Mouse (Mus musculus) lung, embryonic 15.5 days (tissue): ENCODE data around the gene Psenen. TPM values are rescaled to one million over a fixed set of nuclear protein-coding genes. Genes with fewer than 3 reads are reported as not detected.
A peak's percentile ranks its signal among the peaks of the same experiment; 100 is the strongest.

Source experiments
- ATAC-seq: fragments of 200-750 bp; cut with Nextera tagmentation; 2 replicates; pipeline ENCODE4 v1.8.0; 2017; ENCODE audit warnings: moderate number of reproducible peaks, borderline replicate concordance; ENCODE audit not compliant: low FRiP score, low TSS enrichment; ENCODE audit errors: extremely low read depth
- H3K27ac ChIP-seq: fragments of 300-500 bp; sonication (generic); 2 replicates; pipeline ENCODE4 v1.5.1; 2015; ENCODE audit warnings: moderate library complexity, mild to moderate bottlenecking, inconsistent platforms
- H3K27me3 ChIP-seq: fragments of 300-500 bp; sonication (generic); 2 replicates; pipeline ENCODE4 v1.6.1; 2015; ENCODE audit warnings: inconsistent platforms
- H3K36me3 ChIP-seq: fragments of 300-500 bp; sonication (generic); 2 replicates; pipeline ENCODE4 v1.6.1; 2015; ENCODE audit warnings: inconsistent platforms
- H3K4me1 ChIP-seq: fragments of 300-500 bp; sonication (generic); 2 replicates; pipeline ENCODE4 v1.6.1; 2015; ENCODE audit warnings: inconsistent platforms
- H3K4me2 ChIP-seq: fragments of 300-500 bp; sonication (generic); 2 replicates; pipeline ENCODE4 v1.6.1; 2015; ENCODE audit warnings: inconsistent platforms, mild to moderate bottlenecking, moderate library complexity
- H3K4me3 ChIP-seq: fragments of 300-500 bp; sonication (generic); 2 replicates; pipeline ENCODE4 v1.5.1; 2015; ENCODE audit warnings: mild to moderate bottlenecking, inconsistent platforms
- H3K9ac ChIP-seq: fragments of 300-500 bp; sonication (generic); 2 replicates; pipeline ENCODE4 v1.6.1; 2015; ENCODE audit warnings: inconsistent platforms
- H3K9me3 ChIP-seq: fragments of 300-500 bp; sonication (generic); 2 replicates; pipeline ENCODE4 v1.6.1; 2016; ENCODE audit warnings: inconsistent platforms
- WGBS: fragments of 180-500 bp; shearing (Covaris S2); methylation state at CpG from one replicate; pipeline ENCODE4 v1.1.7; 2015; 5-methylcytosine and 5-hydroxymethylcytosine counted together
- polyA plus RNA-seq: library from polyadenylated mRNA; unstranded; fragments of >200 nt; fragmentation: Nextera tagmentation; extraction: Ambion mirVana; gene quantifications from 2 replicates; pipeline ENCODE4 v1.2.1, GENCODE M21; 2015

Gene Psenen
- polyA plus RNA-seq, 1 experiment from 2014 or later: 119 TPM

- H3K27me3 ChIP-seq: no peaks in the 10 kb centered on the region
- H3K9me3 ChIP-seq: no peaks in the 10 kb centered on the region
- H3K4me2 ChIP-seq: no peak overlapping the region
- 41% methylated on average over 5 of the region's 5 CpGs for WGBS
- peaks cover 6% of the 10 kb centered on the region; the same call in 1 of the 2 replicates for H3K4me1 ChIP-seq
- H3K27ac ChIP-seq: peak overlapping the region; percentile 43
- H3K9ac ChIP-seq: no peak overlapping the region
- H3K36me3 ChIP-seq: no peaks in the 10 kb centered on the region
- ATAC-seq: no peak
- H3K4me3 ChIP-seq: no peak overlapping the region
These were observed 33.4 kb upstream of the Psenen start for GRCm38 (mm10) chr7:30596811-30597210.

- Histone ChIP-seq H3K36me3 (no peaks in the 10 kb centered on the region), H3K4me2 (no peak overlapping the region), H3K27me3 (no peaks in the 10 kb centered on the region), H3K9ac (no peak overlapping the region), H3K27ac (peak overlapping the region; percentile 43), H3K4me1 (peaks cover 6% of the 10 kb centered on the region; the same call in 1 of the 2 replicates), H3K9me3 (no peaks in the 10 kb centered on the region), H3K4me3 (no peak overlapping the region)
- ATAC-seq: no peak
- WGBS: 59% methylated on average over 5 of the region's 5 CpGs
These were observed 32.7 kb upstream of the Psenen start for GRCm38 (mm10) chr7:30596093-30596492.

- Histone ChIP-seq H3K4me1 (peaks cover 12% of the 10 kb centered on the region), H3K36me3 (no peaks in the 10 kb centered on the region), H3K9ac (no peak overlapping the region), H3K27me3 (no peaks in the 10 kb centered on the region), H3K27ac (no peak overlapping the region), H3K4me3 (no peak overlapping the region), H3K4me2 (no peak overlapping the region), H3K9me3 (no peaks in the 10 kb centered on the region)
- 60% methylated on average over 4 of the region's 4 CpGs for WGBS
- ATAC-seq: no peak
These were observed 31.1 kb upstream of the Psenen start for GRCm38 (mm10) chr7:30594510-30595024.

- no peak for ATAC-seq
- no peaks in the 10 kb centered on the region for H3K36me3 ChIP-seq
- no peak overlapping the region for H3K9ac ChIP-seq
- H3K9me3 ChIP-seq: no peaks in the 10 kb centered on the region
- H3K4me2 ChIP-seq: no peak overlapping the region
- peaks cover 9% of the 10 kb centered on the region for H3K4me1 ChIP-seq
- 65% methylated on average over 10 of the region's 10 CpGs for WGBS
- H3K4me3 ChIP-seq: no peak overlapping the region
- H3K27me3 ChIP-seq: no peaks in the 10 kb centered on the region
- no peak overlapping the region for H3K27ac ChIP-seq
These were observed 30.4 kb upstream of the Psenen start for GRCm38 (mm10) chr7:30593579-30594509.

GRCm38 (mm10) chr7:30592772-30593423, 29.5 kb upstream of the Psenen start:
- Histone ChIP-seq H3K36me3 (no peaks in the 10 kb centered on the region), H3K4me2 (no peak overlapping the region), H3K4me1 (peaks cover 6% of the 10 kb centered on the region), H3K9ac (no peak overlapping the region), H3K27ac (0 out of 2 replicates have a peak overlapping the region, but pooled peaks have one; percentile 8), H3K9me3 (no peaks in the 10 kb centered on the region), H3K27me3 (no peaks in the 10 kb centered on the region), H3K4me3 (no peak overlapping the region)
- WGBS: 34% methylated on average over 5 of the region's 5 CpGs
- ATAC-seq: no peak

GRCm38 (mm10) chr7:30591605-30591951, 28.2 kb upstream of the Psenen start:
- Histone ChIP-seq H3K27ac (no peak overlapping the region), H3K27me3 (no peaks in the 10 kb centered on the region), H3K36me3 (peaks cover 2% of the 10 kb centered on the region), H3K4me3 (no peak overlapping the region), H3K9me3 (no peaks in the 10 kb centered on the region), H3K4me2 (no peak overlapping the region), H3K4me1 (peaks cover 16% of the 10 kb centered on the region), H3K9ac (no peak overlapping the region)
- WGBS: 62% methylated on average over 4 of the region's 4 CpGs
- ATAC-seq: no peak

- no peak overlapping the region for H3K4me2 ChIP-seq
- H3K4me3 ChIP-seq: no peak overlapping the region
- ATAC-seq: no peak
- no peaks in the 10 kb centered on the region for H3K9me3 ChIP-seq
- H3K27me3 ChIP-seq: no peaks in the 10 kb centered on the region
- H3K4me1 ChIP-seq: peaks cover 18% of the 10 kb centered on the region
- H3K36me3 ChIP-seq: peaks cover 7% of the 10 kb centered on the region
- H3K27ac ChIP-seq: no peak overlapping the region
- 84% methylated on average over 9 of the region's 9 CpGs for WGBS
- H3K9ac ChIP-seq: no peak overlapping the region
These were observed 27.6 kb upstream of the Psenen start for GRCm38 (mm10) chr7:30590927-30591604.

- Histone ChIP-seq H3K27ac (peak overlapping the region; percentile 94), H3K4me2 (peak overlapping the region; percentile 80), H3K4me3 (peak overlapping the region; percentile 99), H3K4me1 (peaks cover 18% of the 10 kb centered on the region), H3K9me3 (no peaks in the 10 kb centered on the region), H3K9ac (peak overlapping the region; percentile 95), H3K36me3 (peaks cover 21% of the 10 kb centered on the region), H3K27me3 (no peaks in the 10 kb centered on the region)
- 20% methylated on average over 39 of the region's 40 CpGs for WGBS
- peak; percentile 55; the same call in 1 of the 2 replicates for ATAC-seq
These were observed 26.2 kb upstream of the Psenen start for GRCm38 (mm10) chr7:30589435-30590301.

- Histone ChIP-seq H3K36me3 (peaks cover 30% of the 10 kb centered on the region), H3K9ac (peak within 1 kb of the TSS; percentile 95), H3K27me3 (no peaks in the 10 kb centered on the region), H3K4me2 (peak within 1 kb of the TSS; percentile 80), H3K4me1 (peaks cover 18% of the 10 kb centered on the region), H3K27ac (peak within 1 kb of the TSS; percentile 94), H3K9me3 (no peaks in the 10 kb centered on the region), H3K4me3 (peak within 1 kb of the TSS; percentile 99)
- WGBS: under 1% methylated on average over 54 of the region's 68 CpGs
- ATAC-seq: peak; percentile 96
These were observed 25.4 kb upstream of the Psenen start, which contains the start of gene Kmt2b for GRCm38 (mm10) chr7:30588676-30589434. Gene Kmt2b (minus strand): TSS chr7:30588726.

GRCm38 (mm10) chr7:30587842-30588667, 24.6 kb upstream of the Psenen start:
- peak; percentile 33 for ATAC-seq
- H3K4me1 ChIP-seq: peaks cover 18% of the 10 kb centered on the region
- H3K27me3 ChIP-seq: no peaks in the 10 kb centered on the region
- peaks cover 38% of the 10 kb centered on the region for H3K36me3 ChIP-seq
- peak overlapping the region; percentile 95 for H3K9ac ChIP-seq
- WGBS: 1% methylated on average over 67 of the region's 67 CpGs
- peak overlapping the region; percentile 94 for H3K27ac ChIP-seq
- peak overlapping the region; percentile 80 for H3K4me2 ChIP-seq
- no peaks in the 10 kb centered on the region for H3K9me3 ChIP-seq
- peak overlapping the region; percentile 99 for H3K4me3 ChIP-seq
